Comparison of ENCODE assay signal across 23 mouse cellular contexts in the genomic region with DNA sequence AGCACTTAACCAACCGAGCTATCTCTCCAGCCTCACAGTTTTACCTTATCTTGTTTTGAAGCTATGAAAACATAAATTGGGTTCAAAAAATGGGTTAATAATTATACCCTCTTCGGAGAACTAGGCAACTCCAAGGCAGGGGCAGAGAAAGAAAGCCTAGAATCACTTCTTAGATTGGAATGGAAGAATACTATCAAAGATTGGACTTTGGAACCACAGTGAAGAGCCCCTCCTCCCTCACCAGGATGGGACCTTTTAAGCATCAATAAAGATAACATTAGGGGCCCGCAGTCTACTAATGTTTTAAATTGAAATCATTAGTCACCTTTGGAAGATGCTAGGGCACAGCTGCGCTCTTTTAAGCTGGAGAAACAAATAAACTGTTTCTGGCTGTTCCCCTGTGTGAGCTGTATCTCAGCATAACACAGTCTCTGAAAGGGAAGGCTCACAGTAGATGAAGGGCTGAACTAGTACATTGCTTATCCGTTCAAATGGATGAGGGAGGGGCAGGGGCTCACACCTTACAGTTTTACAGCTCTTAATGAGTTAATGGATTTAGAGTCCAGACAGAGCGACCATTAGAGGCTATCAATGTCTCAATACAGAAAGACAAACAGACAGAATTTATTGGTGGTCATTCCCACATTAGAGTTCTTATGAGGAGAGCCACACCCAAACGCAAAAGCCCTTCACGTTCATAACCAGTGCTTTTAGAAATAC. TPM values are rescaled to one million over a fixed set of nuclear protein-coding genes. Genes with fewer than 3 reads are reported as not detected.
"Had no signal": no experiment of that assay in that cellular context is flagged by ENCODE, and none has a peak within 500 bp of the region (broad histone marks: within the 10 kb centered on the region; RNA-seq: fewer than 3 reads in every experiment).

No protein-coding gene starts in this region.

- H3K4me3 ChIP-seq: kidney, embryonic 15.5 days; limb, embryonic 12.5 days; limb, embryonic 15.5 days; lung, embryonic 15.5 days; midbrain, embryonic 13.5 days; myocyte; neural tube, embryonic 13.5 days had no signal

- H3K9ac ChIP-seq: kidney, embryonic 15.5 days; limb, embryonic 12.5 days; limb, embryonic 15.5 days; liver, embryonic 14.5 days; liver, postnatal 0 days; lung, embryonic 15.5 days; midbrain, embryonic 13.5 days; neural tube, embryonic 13.5 days had no signal

- H3K27me3 ChIP-seq: kidney, embryonic 15.5 days; limb, embryonic 15.5 days; lung, embryonic 15.5 days; midbrain, embryonic 13.5 days; neural tube, embryonic 13.5 days had no signal

- H3K27ac ChIP-seq: hindbrain, postnatal 0 days; kidney, embryonic 15.5 days; limb, embryonic 12.5 days; limb, embryonic 15.5 days; liver, embryonic 14.5 days; lung, embryonic 15.5 days; midbrain, embryonic 13.5 days; neural tube, embryonic 13.5 days had no signal

- H3K9me3 ChIP-seq: kidney, embryonic 15.5 days; limb, embryonic 12.5 days; limb, embryonic 15.5 days; lung, embryonic 15.5 days; midbrain, embryonic 13.5 days; neural tube, embryonic 13.5 days had no signal

- DNase-seq: kidney, adult 8-10 months; kidney, postnatal 10 days; kidney, postnatal 4 days; left cerebral cortex, postnatal 4 days; liver, postnatal 0 days; lung, postnatal 4 days; spleen, adult 18-20 months; thymus, adult 2 months; thymus, postnatal 14 days; thymus, postnatal 4 days had no signal

- H3K4me2 ChIP-seq: kidney, embryonic 15.5 days; limb, embryonic 12.5 days; limb, embryonic 15.5 days; liver, embryonic 11.5 days; lung, embryonic 15.5 days; midbrain, embryonic 13.5 days; neural tube, embryonic 13.5 days had no signal

- ATAC-seq: hindbrain, postnatal 0 days; inflammation-experienced regulatory T-cells, adult 6 months; liver, postnatal 0 days; midbrain, embryonic 13.5 days; midbrain, embryonic 16.5 days had no signal

- H3K36me3 ChIP-seq: kidney, embryonic 15.5 days; limb, embryonic 12.5 days; limb, embryonic 15.5 days; lung, embryonic 15.5 days; midbrain, embryonic 13.5 days; neural tube, embryonic 13.5 days had no signal

RNA-seq across cellular contexts. Expression of a gene that starts 6.5 kb away (rescaled TPM):
- total RNA-seq: monocyte, adult 5-6 weeks had no signal
